Mouse (Mus musculus) liver, embryonic 14.5 days (tissue): ENCODE data around the gene Akap10.

Experiments used
- CTCF ChIP-seq: IDR thresholded peaks from 2 replicates; pipeline ENCODE4 v1.5.1; 2016; ENCODE audit warnings: antibody characterized with exemption, low read depth, control low read depth
- EP300 ChIP-seq: IDR thresholded peaks from 2 replicates; pipeline ENCODE4 v1.6.1; 2016; ENCODE audit warnings: antibody characterized with exemption, low read depth

- TF ChIP-seq CTCF (no peak), EP300 (no peak)
Observed at GRCm38 (mm10) chr11:61937761-61938160, 7.7 kb upstream of the Akap10 start.
